Mouse (Mus musculus): ENCODE data around the gene Cep97. TPM values are rescaled to one million over a fixed set of nuclear protein-coding genes. Genes with fewer than 3 reads are reported as not detected.
A peak's percentile ranks its signal among the peaks of the same experiment; 100 is the strongest.
"Not testable (repeated sequence)": the region's sequence is repeated elsewhere in the genome, so short reads cannot be mapped to it uniquely, and the experiment has no call there.

Gene Cep97
- polyA plus RNA-seq, 1 experiment from 2014 or later, result 13.1 TPM

DNA sequence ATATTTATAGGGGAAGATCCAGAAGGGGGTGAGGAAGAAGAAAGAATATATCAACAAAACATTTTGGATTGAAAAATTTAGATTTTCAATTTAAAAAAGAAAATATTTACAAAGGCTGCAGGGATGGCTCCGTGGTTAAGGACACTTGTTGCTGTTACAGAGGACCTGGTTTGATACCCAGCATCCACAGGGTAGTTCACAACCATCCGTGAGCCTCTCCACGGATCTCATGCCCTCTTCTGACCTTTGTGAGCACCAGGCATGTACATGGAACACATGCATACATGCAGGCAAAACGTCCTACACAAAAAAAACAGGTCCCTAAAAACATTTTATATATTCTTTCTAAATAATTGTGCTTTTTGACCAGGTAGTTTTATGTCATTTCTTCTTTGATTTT is 70.8 kb downstream of the Cep97 start:
- no peak overlapping the region for H3K27ac ChIP-seq (replicated peaks)
- H3K4me1 ChIP-seq (replicated peaks), result no peaks in the 10 kb centered on the region
- 68% methylated on average over 4 of the region's 4 CpGs for WGBS
- H3K36me3 ChIP-seq, result peaks cover 17% of the 10 kb centered on the region
- ATAC-seq (ENCODE audit: low read depth), result no peak
- no peak overlapping the region for H3K9ac ChIP-seq
- H3K27me3 ChIP-seq, result no peaks in the 10 kb centered on the region
- H3K4me2 ChIP-seq, result no peak overlapping the region
- H3K9me3 ChIP-seq, result no peaks in the 10 kb centered on the region
- no peak overlapping the region for H3K4me3 ChIP-seq

DNA sequence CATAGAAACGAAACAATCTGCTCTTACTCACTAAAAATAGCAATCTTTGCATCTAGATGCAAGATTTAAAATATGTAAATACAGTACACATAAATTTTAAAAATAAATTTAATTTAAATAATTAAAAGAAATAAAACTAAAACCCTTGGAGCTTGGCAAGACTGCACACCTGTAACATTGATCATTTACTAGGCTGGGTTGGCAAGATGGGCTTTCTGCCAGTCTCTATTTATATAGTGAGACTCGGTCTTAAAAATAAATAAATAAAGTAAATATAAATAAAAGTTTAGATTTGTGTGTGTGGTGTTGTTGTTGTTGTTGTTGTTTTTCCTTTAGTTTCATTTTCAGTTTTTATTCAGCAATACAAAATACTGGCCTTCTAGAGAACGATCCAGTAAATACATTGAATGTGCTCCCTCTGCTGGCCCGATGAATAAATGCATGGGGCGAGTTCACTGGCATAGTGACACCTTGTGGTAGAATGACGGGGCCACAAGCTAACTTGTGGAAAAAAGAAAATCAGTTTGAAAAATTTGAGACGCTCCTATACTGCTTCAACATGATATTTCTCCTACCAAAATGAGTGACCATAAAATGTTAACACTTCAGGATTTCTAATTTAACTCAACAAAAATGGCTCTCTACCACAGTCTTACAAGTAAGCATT is 71.4 kb downstream of the Cep97 start:
- H3K4me2 ChIP-seq, result no peak overlapping the region
- no peaks in the 10 kb centered on the region for H3K9me3 ChIP-seq
- H3K4me3 ChIP-seq, result no peak overlapping the region
- WGBS, result 29% methylated on average over 7 of the region's 7 CpGs
- H3K4me1 ChIP-seq (replicated peaks), result no peaks in the 10 kb centered on the region
- H3K27ac ChIP-seq (replicated peaks), result no peak overlapping the region
- ATAC-seq (ENCODE audit: low read depth), result peak; percentile 61
- no peaks in the 10 kb centered on the region for H3K27me3 ChIP-seq
- no peak overlapping the region for H3K9ac ChIP-seq
- peaks cover 17% of the 10 kb centered on the region for H3K36me3 ChIP-seq

DNA sequence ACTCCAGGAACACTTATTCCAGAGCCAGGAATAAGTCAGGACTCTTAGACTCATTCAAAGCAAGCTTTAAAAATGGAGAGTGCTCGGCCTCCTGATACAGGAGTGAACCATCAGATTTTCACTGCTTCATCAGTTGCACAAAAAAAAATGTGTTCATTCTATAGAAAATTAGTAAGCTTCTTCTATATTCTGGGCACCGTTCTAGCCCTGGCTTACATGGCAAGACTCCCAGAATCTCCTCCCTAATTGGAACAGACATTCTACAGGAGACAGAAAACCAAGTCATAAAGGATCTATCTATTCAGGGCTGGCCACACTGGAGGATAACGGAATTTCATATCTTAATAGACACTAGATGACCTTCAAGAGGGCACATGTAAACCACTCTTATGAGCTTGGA is 73.6 kb downstream of the Cep97 start:
- no peak overlapping the region for H3K4me2 ChIP-seq
- H3K9ac ChIP-seq, result no peak overlapping the region
- H3K4me1 ChIP-seq (replicated peaks), result no peaks in the 10 kb centered on the region
- no peak overlapping the region for H3K4me3 ChIP-seq
- H3K27ac ChIP-seq (replicated peaks), result no peak overlapping the region
- peaks cover 4% of the 10 kb centered on the region; the same call in 1 of the 2 replicates for H3K9me3 ChIP-seq
- WGBS, result 92% methylated on average over 3 of the region's 3 CpGs
- H3K36me3 ChIP-seq, result peaks cover 19% of the 10 kb centered on the region
- ATAC-seq (ENCODE audit: low read depth), result no peak
- no peaks in the 10 kb centered on the region for H3K27me3 ChIP-seq

DNA sequence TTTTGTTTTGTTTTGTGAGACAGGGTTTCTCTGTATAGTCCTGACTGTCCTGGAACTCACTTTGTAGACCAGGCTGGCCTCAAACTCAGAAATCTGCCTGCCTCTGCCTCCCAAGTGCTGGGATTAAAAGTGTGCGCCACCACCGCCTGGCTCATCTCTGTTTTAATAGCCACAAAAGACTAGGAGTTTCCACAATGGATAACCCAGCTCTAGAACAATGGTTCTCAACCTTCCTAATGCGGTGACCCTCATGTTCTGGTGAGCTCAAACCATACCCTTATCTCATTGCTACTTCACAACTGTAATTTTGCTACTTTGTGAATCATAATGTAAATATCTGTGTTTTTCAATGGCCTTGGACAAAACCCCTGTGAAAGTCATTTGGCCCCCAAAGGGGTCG is 75.2 kb downstream of the Cep97 start:
- H3K27ac ChIP-seq (replicated peaks); H3K9me3 ChIP-seq; H3K4me3 ChIP-seq; H3K36me3 ChIP-seq; H3K4me1 ChIP-seq (replicated peaks); H3K27me3 ChIP-seq; H3K4me2 ChIP-seq; ATAC-seq (ENCODE audit: low read depth); H3K9ac ChIP-seq: not testable (repeated sequence)
- WGBS, result 94% methylated on average over 4 of the region's 4 CpGs

DNA sequence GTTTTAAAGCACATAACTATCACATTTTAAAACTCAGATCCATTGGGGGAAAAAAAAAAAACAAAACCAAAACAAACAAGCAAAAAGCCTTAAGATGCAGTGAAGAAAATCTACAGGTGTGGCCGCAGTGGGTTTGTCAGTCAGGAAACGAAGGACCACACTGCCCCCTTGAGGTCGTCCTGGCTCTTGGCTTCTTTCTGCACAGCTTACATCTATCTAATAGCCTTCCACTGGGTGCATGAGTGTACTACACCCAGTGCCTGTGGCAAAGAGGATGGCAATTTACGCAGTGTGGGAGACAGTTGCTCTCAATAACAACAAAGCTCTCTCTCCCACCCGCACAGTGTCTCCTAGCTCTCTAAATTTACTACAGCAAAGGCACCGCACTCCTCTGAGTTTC is 76.2 kb downstream of the Cep97 start:
- Histone ChIP-seq H3K4me2 (no peak overlapping the region), H3K9me3 (peaks cover 4% of the 10 kb centered on the region; the same call in 1 of the 2 replicates), H3K36me3 (peaks cover 9% of the 10 kb centered on the region), H3K27ac (replicated peaks) (no peak overlapping the region), H3K9ac (no peak overlapping the region), H3K4me3 (no peak overlapping the region), H3K4me1 (replicated peaks) (no peaks in the 10 kb centered on the region), H3K27me3 (no peaks in the 10 kb centered on the region)
- WGBS, result 64% methylated on average over 6 of the region's 6 CpGs
- ATAC-seq (ENCODE audit: low read depth), result no peak

DNA sequence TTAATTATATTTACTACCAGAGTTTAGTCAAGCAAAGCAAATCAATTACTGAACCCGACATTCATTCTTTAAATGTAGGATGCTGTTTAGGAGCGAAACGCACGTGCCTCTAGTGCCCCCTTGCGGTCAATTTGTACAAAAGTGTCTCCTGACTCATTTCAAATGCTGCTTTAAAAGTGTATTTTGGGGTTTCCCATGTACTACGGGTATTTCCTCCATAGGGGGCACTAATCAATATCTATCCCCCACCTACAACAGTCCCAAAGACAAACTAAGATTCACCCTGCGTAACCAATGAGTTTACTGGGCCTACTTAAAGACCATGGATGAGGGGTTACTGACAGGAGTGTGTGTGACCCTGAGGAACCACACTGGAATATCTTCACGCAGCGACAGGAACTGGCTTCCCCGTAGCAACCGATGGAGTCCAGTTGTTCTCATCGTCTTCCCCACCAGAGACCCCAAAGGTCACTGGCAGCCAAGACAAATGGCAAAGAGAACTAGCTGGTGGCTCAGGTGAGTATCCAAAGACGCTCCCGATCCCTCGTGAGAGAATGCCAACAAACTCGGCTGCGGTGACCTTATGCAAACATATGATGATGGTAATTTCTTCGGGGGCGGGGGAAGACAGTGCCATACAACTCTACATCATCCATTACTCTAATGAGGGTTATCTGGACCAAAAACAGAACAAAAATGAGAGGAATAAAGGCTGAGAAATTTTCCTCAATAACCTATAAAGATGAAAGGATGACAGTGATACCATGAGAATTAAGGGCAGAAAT is 81.5 kb downstream of the Cep97 start:
- no peaks in the 10 kb centered on the region for H3K27me3 ChIP-seq
- H3K4me2 ChIP-seq, result no peak overlapping the region
- H3K4me3 ChIP-seq, result no peak overlapping the region
- 54% methylated on average over 19 of the region's 19 CpGs for WGBS
- no peak overlapping the region for H3K9ac ChIP-seq
- ATAC-seq (ENCODE audit: low read depth), result peak; percentile 80
- H3K36me3 ChIP-seq, result peaks cover 11% of the 10 kb centered on the region
- 0 out of 2 replicates have a peak, but pooled peaks cover 2% of the 10 kb centered on the region for H3K4me1 ChIP-seq (replicated peaks)
- H3K9me3 ChIP-seq, result peaks cover 4% of the 10 kb centered on the region; the same call in 1 of the 2 replicates
- H3K27ac ChIP-seq (replicated peaks), result no peak overlapping the region

DNA sequence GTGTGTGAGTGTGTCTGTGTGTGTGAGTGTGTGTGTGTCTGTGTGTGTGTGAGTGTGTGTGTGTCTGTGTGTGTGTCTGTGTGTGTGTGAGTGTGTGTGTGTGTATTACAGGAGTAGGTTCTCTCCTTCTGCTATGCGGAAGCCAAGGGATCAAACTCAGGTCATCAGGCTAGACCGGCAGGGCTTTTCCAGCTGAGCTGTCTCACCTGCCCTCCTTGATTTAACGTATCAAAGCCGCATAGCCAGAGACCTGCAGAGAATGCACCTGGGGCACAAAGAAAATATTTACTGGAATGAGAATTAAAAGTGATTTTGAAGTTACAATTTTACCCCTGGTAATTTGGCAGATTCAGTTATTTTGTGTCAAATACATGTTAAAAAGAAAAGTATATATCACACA is 82.1 kb downstream of the Cep97 start:
- Histone ChIP-seq H3K4me3 (no peak overlapping the region), H3K36me3 (peaks cover 11% of the 10 kb centered on the region), H3K9me3 (peaks cover 4% of the 10 kb centered on the region; the same call in 1 of the 2 replicates), H3K4me1 (replicated peaks) (0 out of 2 replicates have a peak, but pooled peaks cover 2% of the 10 kb centered on the region), H3K4me2 (no peak overlapping the region), H3K9ac (no peak overlapping the region), H3K27me3 (no peaks in the 10 kb centered on the region), H3K27ac (replicated peaks) (no peak overlapping the region)
- peak; percentile 48 for ATAC-seq (ENCODE audit: low read depth)
- WGBS, result 19% methylated on average over 4 of the region's 4 CpGs

DNA sequence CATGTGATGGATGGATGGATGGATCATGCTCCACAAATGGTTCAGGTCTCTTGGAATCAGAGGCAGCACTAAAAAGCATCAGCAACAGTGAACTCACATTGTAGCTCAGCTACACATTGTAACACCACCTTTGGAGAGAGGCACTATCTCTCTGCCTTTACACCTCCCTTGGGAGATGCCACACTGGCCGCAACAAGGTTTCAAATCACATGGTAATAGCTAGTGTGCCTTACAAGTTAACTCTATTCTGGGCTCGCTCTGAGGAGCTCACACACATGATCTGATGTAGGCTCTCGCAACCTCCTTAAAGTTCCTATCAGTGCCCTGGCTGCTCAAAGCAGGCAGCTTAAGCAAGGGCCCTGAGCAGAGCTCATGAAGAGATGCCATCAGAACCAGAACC is 84.2 kb downstream of the Cep97 start:
- Histone ChIP-seq H3K27ac (replicated peaks) (no peak overlapping the region), H3K27me3 (no peaks in the 10 kb centered on the region), H3K4me2 (no peak overlapping the region), H3K36me3 (peaks cover 11% of the 10 kb centered on the region), H3K9ac (no peak overlapping the region), H3K4me1 (replicated peaks) (0 out of 2 replicates have a peak, but pooled peaks cover 2% of the 10 kb centered on the region), H3K9me3 (no peaks in the 10 kb centered on the region), H3K4me3 (no peak overlapping the region)
- no peak for ATAC-seq (ENCODE audit: low read depth)
- 68% methylated on average over 3 of the region's 3 CpGs for WGBS

Other genes starting within 250 kb of the Cep97 start
- 1.7 and 2.2 TPM in 2 replicates for gene Nfkbiz, start 96.0 kb downstream of the Cep97 start, polyA plus RNA-seq (2015; fragmentation: Nextera tagmentation; extraction: Ambion mirVana)
- 1.0 and 1.4 TPM in 2 replicates for gene Nxpe3, start 39.6 kb downstream of the Cep97 start, polyA plus RNA-seq (2015; fragmentation: Nextera tagmentation; extraction: Ambion mirVana)
- 545 and 610 TPM in 2 replicates for gene Rpl24, start 31.4 kb upstream of the Cep97 start, polyA plus RNA-seq (2015; fragmentation: Nextera tagmentation; extraction: Ambion mirVana)
- gene Zbtb11, start 39.0 kb upstream of the Cep97 start, polyA plus RNA-seq (2015; fragmentation: Nextera tagmentation; extraction: Ambion mirVana), result 19.3 and 23.2 TPM in 2 replicates
- 240 and 254 TPM in 2 replicates for gene Pcnp, start 94.9 kb upstream of the Cep97 start, polyA plus RNA-seq (2015; fragmentation: Nextera tagmentation; extraction: Ambion mirVana)
- 23.1 and 23.4 TPM in 2 replicates for gene Trmt10c, start 103.0 kb upstream of the Cep97 start, polyA plus RNA-seq (2015; fragmentation: Nextera tagmentation; extraction: Ambion mirVana)
- 53.1 and 57.3 TPM in 2 replicates for gene Senp7, start 113.5 kb upstream of the Cep97 start, polyA plus RNA-seq (2015; fragmentation: Nextera tagmentation; extraction: Ambion mirVana)